Comparison of ENCODE assay signal across 8 mouse cellular contexts in the genomic region with DNA sequence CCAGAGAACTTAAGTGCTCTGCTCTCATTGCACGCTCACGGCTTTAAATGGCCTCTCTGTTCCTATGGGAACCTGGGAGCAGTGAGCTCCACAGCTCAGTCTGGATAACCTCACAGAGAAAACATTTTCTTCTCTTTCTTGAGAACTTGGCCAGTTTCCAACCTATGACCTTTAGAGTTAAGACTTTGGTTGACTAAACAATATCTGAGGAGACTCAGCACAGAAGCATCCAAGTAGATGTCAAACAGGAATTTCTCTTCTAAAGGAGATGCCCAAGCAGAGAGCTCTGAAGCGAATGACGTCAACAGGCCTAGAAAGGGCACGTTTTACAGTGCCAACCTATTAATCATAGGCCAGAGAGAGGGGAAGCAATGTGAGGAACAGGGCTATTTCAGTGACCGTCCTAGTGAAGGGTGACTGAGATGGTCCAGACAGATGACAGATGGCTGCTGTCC.
A peak's percentile ranks its signal among the peaks of the same experiment; 100 is the strongest.
DNase-seq lines count a peak whose midpoint lies in the region; ATAC-seq and TF ChIP-seq lines count a peak whose summit lies in the region.

No protein-coding gene starts in this region.

- peak overlapping the region; percentile 34; the same call in 1 of the 2 replicates for H3K27ac ChIP-seq in kidney, embryonic 15.5 days
- H3K27ac ChIP-seq in hindbrain, embryonic 15.5 days (replicated peaks), result peak overlapping the region; percentile 54; the same call in 1 of the 2 replicates
- peak overlapping the region; percentile 57 for H3K27ac ChIP-seq in neural tube, embryonic 15.5 days (replicated peaks)
- H3K27ac ChIP-seq in liver, embryonic 12.5 days, result no peak overlapping the region

- H3K4me1 ChIP-seq in kidney, embryonic 15.5 days, result peaks cover 13% of the 10 kb centered on the region
- H3K4me1 ChIP-seq in hindbrain, embryonic 15.5 days (replicated peaks), result no peaks in the 10 kb centered on the region
- H3K4me1 ChIP-seq in neural tube, embryonic 15.5 days, result peaks cover 10% of the 10 kb centered on the region; the same call in 1 of the 2 replicates
- H3K4me1 ChIP-seq in liver, embryonic 12.5 days, result 0 out of 2 replicates have a peak, but pooled peaks cover 5% of the 10 kb centered on the region

- no peak overlapping the region for H3K9ac ChIP-seq in kidney, embryonic 15.5 days
- no peak overlapping the region for H3K9ac ChIP-seq in hindbrain, embryonic 15.5 days
- no peak overlapping the region for H3K9ac ChIP-seq in neural tube, embryonic 15.5 days (replicated peaks)
- no peak overlapping the region for H3K9ac ChIP-seq in liver, embryonic 12.5 days

- H3K4me2 ChIP-seq in kidney, embryonic 15.5 days, result no peak overlapping the region
- no peak overlapping the region for H3K4me2 ChIP-seq in hindbrain, embryonic 15.5 days
- no peak overlapping the region for H3K4me2 ChIP-seq in neural tube, embryonic 15.5 days
- H3K4me2 ChIP-seq in liver, embryonic 12.5 days, result no peak overlapping the region

- no peaks in the 10 kb centered on the region for H3K9me3 ChIP-seq in kidney, embryonic 15.5 days (replicated peaks)
- no peaks in the 10 kb centered on the region for H3K9me3 ChIP-seq in hindbrain, embryonic 15.5 days
- H3K9me3 ChIP-seq in neural tube, embryonic 15.5 days (replicated peaks), result no peaks in the 10 kb centered on the region
- no peaks in the 10 kb centered on the region for H3K9me3 ChIP-seq in liver, embryonic 12.5 days (replicated peaks)

- no peak for TF ChIP-seq POLR2A in brain, embryonic 14.5 days (IDR thresholded peaks at IDR 0.05; ENCODE audit: borderline replicate concordance, extremely low read depth, insufficient read depth, insufficient read length, poor library complexity, severe bottlenecking)

- H3K36me3 ChIP-seq in kidney, embryonic 15.5 days, result peaks cover 40% of the 10 kb centered on the region
- peaks cover 14% of the 10 kb centered on the region for H3K36me3 ChIP-seq in hindbrain, embryonic 15.5 days
- H3K36me3 ChIP-seq in neural tube, embryonic 15.5 days, result peaks cover 23% of the 10 kb centered on the region
- H3K36me3 ChIP-seq in liver, embryonic 12.5 days, result peaks cover 34% of the 10 kb centered on the region

- 0 out of 2 replicates have a peak, but pooled peaks have one; percentile 22 for ATAC-seq in kidney, embryonic 15.5 days (replicated peaks; ENCODE audit: low FRiP score)
- ATAC-seq in hindbrain, embryonic 15.5 days (ENCODE audit: low FRiP score, low read depth), result peak; percentile 73; the same call in 1 of the 2 replicates
- ATAC-seq in neural tube, embryonic 15.5 days (ENCODE audit: low FRiP score), result peak; percentile 53; the same call in 1 of the 2 replicates
- ATAC-seq in liver, embryonic 12.5 days, result no peak

- 33% methylated on average over 6 of the region's 6 CpGs for WGBS in kidney, embryonic 15.5 days
- WGBS in hindbrain, embryonic 15.5 days, result 54% methylated on average over 6 of the region's 6 CpGs
- WGBS in neural tube, embryonic 15.5 days, result 61% methylated on average over 6 of the region's 6 CpGs
- 75% methylated on average over 6 of the region's 6 CpGs for WGBS in liver, embryonic 12.5 days (ENCODE audit: insufficient replicate concordance)

- no peak overlapping the region for H3K4me3 ChIP-seq in kidney, embryonic 15.5 days (replicated peaks)
- H3K4me3 ChIP-seq in hindbrain, embryonic 15.5 days, result no peak overlapping the region
- H3K4me3 ChIP-seq in neural tube, embryonic 15.5 days (replicated peaks), result no peak overlapping the region
- H3K4me3 ChIP-seq in liver, embryonic 12.5 days, result no peak overlapping the region

- TF ChIP-seq CTCF in brain, embryonic 14.5 days (IDR thresholded peaks at IDR 0.05; ENCODE audit: borderline replicate concordance, extremely low read depth, insufficient read depth, insufficient read length), result no peak

- no peak for DNase-seq in kidney, postnatal 4 days
- DNase-seq in brain, embryonic 14.5 days (ENCODE audit: low read depth), result peak; percentile 87
- DNase-seq in c-Kit-positive CD71-positive TER-119-positive erythroid progenitor cells, embryonic 14.5 days (ENCODE audit: low spot score), result no peak
- DNase-seq in urinary bladder, postnatal 10 days (ENCODE audit: low spot score), result no peak

- H3K27me3 ChIP-seq in kidney, embryonic 15.5 days, result no peaks in the 10 kb centered on the region
- H3K27me3 ChIP-seq in hindbrain, embryonic 15.5 days, result no peaks in the 10 kb centered on the region
- H3K27me3 ChIP-seq in neural tube, embryonic 15.5 days (replicated peaks), result no peaks in the 10 kb centered on the region
- H3K27me3 ChIP-seq in liver, embryonic 12.5 days (replicated peaks), result no peaks in the 10 kb centered on the region
